Mouse (Mus musculus) E14TG2a.4 (cell line): ENCODE measurements around the gene Ucn2.

ENCODE experiments used
- H3K27me3 ChIP-seq: 2 replicates; pipeline ENCODE4 v1.6.1; 2014; ENCODE audit warnings: low read length, control low read depth; ENCODE audit not compliant: insufficient read depth
- H3K36me3 ChIP-seq: 2 replicates; pipeline ENCODE4 v1.6.1; 2014; ENCODE audit warnings: low read length, control low read depth; ENCODE audit not compliant: insufficient read depth
- H3K4me1 ChIP-seq: replicated peaks from 2 replicates; pipeline ENCODE4 v1.6.1; 2014; ENCODE audit warnings: low read depth, low read length, control low read depth
- H3K4me3 ChIP-seq: replicated peaks from 2 replicates; pipeline ENCODE4 v1.5.1; 2014; ENCODE audit warnings: mild to moderate bottlenecking, low read length
- H3K9me3 ChIP-seq: 2 replicates; pipeline ENCODE4 v1.6.1; 2014; ENCODE audit warnings: low read length, control low read depth
- CTCF ChIP-seq: conservative IDR thresholded peaks from 2 replicates; pipeline ENCODE4 v1.5.1; 2014; ENCODE audit warnings: low read length
- NANOG ChIP-seq: IDR thresholded peaks from 2 replicates; pipeline ENCODE4 v1.6.1; 2014; ENCODE audit warnings: borderline replicate concordance, low read length, mixed read lengths
- POU5F1 ChIP-seq: IDR thresholded peaks from 2 replicates; pipeline ENCODE4 v1.6.1; 2014; ENCODE audit warnings: low read length, borderline replicate concordance

Gene Ucn2

GRCm38 (mm10) chr9:108955241-108955640, 30.6 kb upstream of the Ucn2 start:
- Histone ChIP-seq H3K4me1 (peaks cover 49% of the 10 kb centered on the region), H3K36me3 (peaks cover 7% of the 10 kb centered on the region), H3K4me3 (no peak overlapping the region), H3K9me3 (no peaks in the 10 kb centered on the region), H3K27me3 (peaks cover 42% of the 10 kb centered on the region)
- TF ChIP-seq POU5F1 = no peak
- TF ChIP-seq CTCF = no peak
- no peak for TF ChIP-seq NANOG

DNA sequence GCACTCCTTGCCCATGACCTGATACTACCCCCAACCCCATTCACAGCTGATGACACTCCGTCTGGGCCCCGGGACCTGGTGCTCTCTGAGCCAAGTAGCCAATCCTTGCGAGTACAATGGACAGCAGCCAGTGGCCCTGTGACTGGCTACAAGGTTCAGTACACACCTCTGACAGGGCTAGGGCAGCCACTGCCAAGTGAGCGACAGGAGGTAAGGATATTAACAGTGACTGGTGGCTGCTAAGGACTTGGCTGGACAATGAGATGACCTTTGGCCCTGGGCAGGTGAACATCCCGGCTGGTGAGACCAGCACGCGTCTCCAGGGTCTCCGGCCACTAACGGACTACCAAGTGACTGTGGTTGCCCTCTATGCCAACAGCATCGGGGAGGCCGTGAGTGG, 30.0 kb upstream of the Ucn2 start:
- Histone ChIP-seq H3K4me3 (no peak overlapping the region), H3K4me1 (peaks cover 53% of the 10 kb centered on the region), H3K27me3 (peaks cover 42% of the 10 kb centered on the region), H3K36me3 (peaks cover 5% of the 10 kb centered on the region; the same call in 1 of the 2 replicates), H3K9me3 (no peaks in the 10 kb centered on the region)
- TF ChIP-seq NANOG (no peak), CTCF (no peak)

DNA sequence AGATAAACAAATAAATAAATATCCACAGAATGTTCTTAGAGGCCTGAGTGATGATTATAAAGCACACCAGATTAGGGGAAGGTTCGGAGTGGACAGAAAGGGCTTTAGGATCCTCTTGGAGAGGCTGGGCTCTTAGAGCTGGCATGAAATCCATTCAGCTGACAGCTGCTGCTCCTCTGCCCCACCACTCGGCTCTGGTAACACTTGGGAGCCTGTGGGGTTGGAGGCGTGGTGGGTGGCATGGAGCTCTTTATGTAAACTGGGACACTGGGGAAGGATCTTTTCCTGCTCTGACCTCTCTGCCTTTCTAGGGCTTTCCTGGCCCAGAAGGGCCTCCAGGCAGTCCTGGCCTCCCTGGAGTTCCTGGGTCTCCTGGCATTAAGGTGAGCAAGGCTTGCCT, 22.2 kb upstream of the Ucn2 start:
- Histone ChIP-seq H3K4me1 (peaks cover 15% of the 10 kb centered on the region), H3K9me3 (no peaks in the 10 kb centered on the region), H3K36me3 (no peaks in the 10 kb centered on the region), H3K27me3 (peaks cover 14% of the 10 kb centered on the region), H3K4me3 (no peak overlapping the region)
- TF ChIP-seq POU5F1 (no peak), NANOG (no peak), CTCF (no peak)

DNA sequence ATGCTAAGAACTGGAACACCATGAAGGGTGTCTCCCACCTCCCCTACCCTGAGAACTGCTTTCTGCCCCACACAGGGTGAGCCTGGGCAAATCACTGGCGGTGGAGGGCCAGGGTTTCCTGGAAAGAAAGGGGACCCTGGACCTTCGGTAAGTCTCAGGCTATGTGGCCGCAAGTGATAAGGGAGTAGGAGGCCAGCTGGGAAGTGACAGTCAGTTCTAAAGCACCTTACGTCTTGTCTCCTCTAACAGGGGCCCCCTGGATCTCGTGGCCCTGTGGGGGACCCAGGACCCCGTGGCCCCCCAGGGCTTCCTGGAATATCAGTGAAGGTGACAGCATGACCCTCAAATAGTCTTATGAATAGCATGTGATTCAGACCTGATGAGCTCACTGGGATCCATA, 21.5 kb upstream of the Ucn2 start:
- Histone ChIP-seq H3K4me3 (no peak overlapping the region), H3K4me1 (peaks cover 15% of the 10 kb centered on the region), H3K9me3 (no peaks in the 10 kb centered on the region), H3K27me3 (peaks cover 9% of the 10 kb centered on the region), H3K36me3 (no peaks in the 10 kb centered on the region)
- TF ChIP-seq POU5F1 (no peak), NANOG (no peak), CTCF (no peak)

DNA sequence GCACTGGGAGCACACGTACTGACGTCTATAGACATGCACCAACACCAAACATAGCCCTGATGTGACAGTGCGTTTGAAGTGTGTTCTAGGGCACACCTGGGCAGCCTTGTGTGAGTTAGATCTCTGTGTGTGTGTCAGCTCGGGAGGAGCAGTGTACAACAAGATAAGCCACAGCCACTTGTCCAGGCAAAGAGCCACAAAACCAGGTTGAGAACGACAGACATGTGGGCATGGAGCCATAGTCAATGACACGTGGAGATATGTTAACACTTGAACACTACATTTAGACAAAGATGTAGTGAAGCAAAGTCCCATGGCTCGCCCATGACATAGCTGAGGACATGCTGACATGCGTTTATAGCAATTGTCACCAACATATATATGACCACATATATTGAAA, 15.2 kb upstream of the Ucn2 start:
- Histone ChIP-seq H3K9me3 (no peaks in the 10 kb centered on the region), H3K4me1 (no peaks in the 10 kb centered on the region), H3K36me3 (no peaks in the 10 kb centered on the region), H3K4me3 (no peak overlapping the region), H3K27me3 (peaks cover 4% of the 10 kb centered on the region; the same call in 1 of the 2 replicates)
- TF ChIP-seq CTCF = no peak
- no peak for TF ChIP-seq NANOG
- no peak for TF ChIP-seq POU5F1

DNA sequence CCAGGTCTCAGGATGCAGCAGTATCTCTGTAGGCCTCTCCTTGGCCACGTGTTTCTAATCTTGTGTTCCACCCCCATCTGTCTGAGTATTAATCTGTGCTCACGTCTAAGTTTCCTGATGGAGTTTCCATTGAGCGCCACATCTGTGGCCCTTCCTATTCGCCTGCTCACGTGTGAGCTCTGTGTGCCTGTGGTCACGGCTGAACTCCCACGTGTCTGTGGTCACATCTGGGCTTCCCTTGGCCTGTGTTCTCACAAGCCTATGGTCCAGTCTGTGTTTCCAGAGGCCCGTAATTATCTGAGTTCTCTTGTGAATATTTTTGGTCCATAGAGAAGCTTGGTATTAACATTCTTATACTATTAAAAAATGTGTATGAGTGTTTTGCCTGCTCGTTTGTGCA, 9.3 kb upstream of the Ucn2 start:
- Histone ChIP-seq H3K4me3 (no peak overlapping the region), H3K27me3 (no peaks in the 10 kb centered on the region), H3K4me1 (peaks cover 8% of the 10 kb centered on the region), H3K36me3 (no peaks in the 10 kb centered on the region), H3K9me3 (no peaks in the 10 kb centered on the region)
- TF ChIP-seq CTCF = no peak
- TF ChIP-seq POU5F1 = no peak
- no peak for TF ChIP-seq NANOG

DNA sequence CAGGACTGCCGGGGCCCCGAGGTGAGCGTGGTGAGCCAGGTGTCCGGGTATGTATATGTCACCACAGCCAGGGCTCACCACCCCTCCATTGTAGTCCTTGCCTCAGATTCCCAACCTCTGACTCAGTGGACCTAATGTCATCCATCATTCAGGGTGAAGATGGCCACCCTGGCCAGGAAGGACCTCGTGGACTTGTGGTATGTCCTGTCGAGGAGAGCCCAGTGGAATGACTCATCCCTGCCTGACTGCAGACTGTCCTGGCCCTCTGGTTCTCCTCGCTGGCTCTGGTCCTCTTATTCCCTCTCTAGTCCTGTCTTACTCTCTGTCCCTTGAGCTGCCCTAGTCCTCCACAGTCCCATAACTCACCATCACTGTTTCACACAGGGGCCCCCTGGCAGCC, 7.8 kb upstream of the Ucn2 start:
- Histone ChIP-seq H3K27me3 (no peaks in the 10 kb centered on the region; the same call in 1 of the 2 replicates), H3K4me1 (peaks cover 8% of the 10 kb centered on the region), H3K36me3 (no peaks in the 10 kb centered on the region), H3K9me3 (no peaks in the 10 kb centered on the region), H3K4me3 (no peak overlapping the region)
- TF ChIP-seq CTCF (no peak), NANOG (no peak), POU5F1 (no peak)

DNA sequence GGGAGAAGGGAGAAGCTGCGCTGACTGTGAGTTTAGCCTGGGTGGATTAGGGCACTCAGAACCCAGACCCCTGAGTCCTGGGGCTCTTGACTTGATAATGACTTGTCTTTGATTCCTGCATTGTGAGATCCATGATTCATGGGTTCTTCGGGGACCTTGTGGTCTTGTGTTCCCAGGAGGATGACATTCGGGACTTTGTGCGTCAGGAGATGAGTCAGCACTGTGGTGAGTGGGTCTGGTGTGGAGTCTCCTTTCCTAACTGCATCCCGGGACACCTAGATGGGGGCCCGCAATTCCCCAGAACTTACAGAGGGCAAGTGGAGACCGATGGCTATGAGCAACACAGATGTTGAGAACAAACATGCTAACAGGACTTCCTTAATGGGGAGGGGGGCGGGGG, 3.3 kb upstream of the Ucn2 start:
- Histone ChIP-seq H3K4me1 (peaks cover 10% of the 10 kb centered on the region), H3K27me3 (peaks cover 17% of the 10 kb centered on the region), H3K4me3 (no peak overlapping the region), H3K9me3 (no peaks in the 10 kb centered on the region), H3K36me3 (no peaks in the 10 kb centered on the region)
- TF ChIP-seq CTCF (no peak), NANOG (no peak), POU5F1 (no peak)

DNA sequence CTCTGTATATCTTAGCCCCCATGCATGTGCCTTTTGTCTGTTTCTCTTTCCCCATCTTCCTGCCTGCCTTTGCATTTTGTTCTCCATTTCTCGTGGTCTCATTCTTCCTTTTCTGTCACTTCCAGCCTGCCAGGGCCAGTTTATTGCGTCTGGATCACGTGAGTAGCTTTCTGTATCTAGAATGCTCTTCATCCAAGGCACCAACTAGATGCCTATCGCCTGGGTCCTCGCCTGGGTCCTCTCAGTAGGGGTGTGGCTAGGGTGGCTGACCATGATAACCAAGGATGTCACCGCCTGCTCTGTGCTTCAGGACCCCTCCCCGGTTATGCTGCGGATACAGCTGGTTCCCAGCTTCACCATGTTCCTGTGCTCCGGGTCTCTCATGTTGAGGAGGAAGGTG, 2.6 kb upstream of the Ucn2 start:
- Histone ChIP-seq H3K36me3 (no peaks in the 10 kb centered on the region), H3K4me1 (peaks cover 15% of the 10 kb centered on the region), H3K27me3 (peaks cover 17% of the 10 kb centered on the region), H3K4me3 (no peak overlapping the region), H3K9me3 (no peaks in the 10 kb centered on the region)
- no peak for TF ChIP-seq CTCF
- no peak for TF ChIP-seq POU5F1
- TF ChIP-seq NANOG = no peak
